Mouse (Mus musculus) embryonic facial prominence, embryonic 15.5 days (tissue): Measurements from ENCODE around the gene Dtymk. TPM values are rescaled to one million over a fixed set of nuclear protein-coding genes. Genes with fewer than 3 reads are reported as not detected.

Source experiments
- ATAC-seq: fragments of 200-750 bp; cut with Nextera tagmentation; 2 replicates; pipeline ENCODE4 v1.8.0; 2017; ENCODE audit warnings: low read depth, moderate TSS enrichment; ENCODE audit not compliant: insufficient number of reproducible peaks, low FRiP score, low TSS enrichment
- H3K27ac ChIP-seq: fragments of 300-500 bp; sonication (generic); replicated peaks from 2 replicates; pipeline ENCODE4 v1.5.1; 2015; ENCODE audit warnings: mild to moderate bottlenecking, inconsistent platforms
- H3K27me3 ChIP-seq: fragments of 300-500 bp; sonication (generic); 2 replicates; pipeline ENCODE4 v1.6.1; 2015; ENCODE audit warnings: inconsistent platforms
- H3K36me3 ChIP-seq: fragments of 300-500 bp; sonication (generic); 2 replicates; pipeline ENCODE4 v1.6.1; 2015; ENCODE audit warnings: mild to moderate bottlenecking, inconsistent platforms
- H3K4me1 ChIP-seq: fragments of 300-500 bp; sonication (generic); 2 replicates; pipeline ENCODE4 v1.6.1; 2015; ENCODE audit warnings: inconsistent platforms
- H3K4me2 ChIP-seq: fragments of 300-500 bp; sonication (generic); replicated peaks from 2 replicates; pipeline ENCODE4 v1.6.1; 2015; ENCODE audit warnings: mild to moderate bottlenecking, inconsistent platforms
- H3K4me3 ChIP-seq: fragments of 300-500 bp; sonication (generic); replicated peaks from 2 replicates; pipeline ENCODE4 v1.5.1; 2015; ENCODE audit warnings: mild to moderate bottlenecking, inconsistent platforms
- H3K9ac ChIP-seq: fragments of 300-500 bp; sonication (generic); 2 replicates; pipeline ENCODE4 v1.6.1; 2015; ENCODE audit warnings: inconsistent platforms
- H3K9me3 ChIP-seq: fragments of 300-500 bp; sonication (generic); replicated peaks from 2 replicates; pipeline ENCODE4 v1.6.1; 2016; ENCODE audit warnings: inconsistent platforms
- WGBS: fragments of 180-500 bp; shearing (Covaris S2); methylation state at CpG from one replicate; pipeline ENCODE4 v1.1.7; 2015; 5-methylcytosine and 5-hydroxymethylcytosine counted together
- polyA plus RNA-seq: library from polyadenylated mRNA; unstranded; fragments of >200 nt; fragmentation: Nextera tagmentation; extraction: Ambion mirVana; gene quantifications from 2 replicates; pipeline ENCODE4 v1.2.1, GENCODE M21; 2015

The Dtymk gene
- polyA plus RNA-seq, 1 experiment from 2014 or later: 218 TPM

- H3K27ac ChIP-seq: peak within 1 kb of the TSS; percentile 99
- peaks cover 40% of the 10 kb centered on the region for H3K36me3 ChIP-seq
- H3K9ac ChIP-seq: peak within 1 kb of the TSS; percentile 89
- WGBS: under 1% methylated on average over 83 of the region's 94 CpGs
- peak within 1 kb of the TSS; percentile 93 for H3K4me2 ChIP-seq
- peaks cover 41% of the 10 kb centered on the region for H3K4me1 ChIP-seq
- ATAC-seq: peak; percentile 94
- H3K9me3 ChIP-seq: no peaks in the 10 kb centered on the region
- no peaks in the 10 kb centered on the region for H3K27me3 ChIP-seq
- H3K4me3 ChIP-seq: peak within 1 kb of the TSS; percentile 91
Observed at GRCm38 (mm10) chr1:93803556-93804507, 2.1 kb upstream of the Dtymk start, which contains the start of gene Ing5. Gene Ing5, plus strand, starts transcription at chr1:93803965.

- WGBS: 77% methylated on average over 5 of the region's 5 CpGs
- H3K9me3 ChIP-seq: no peaks in the 10 kb centered on the region
- H3K4me1 ChIP-seq: peaks cover 41% of the 10 kb centered on the region
- H3K4me3 ChIP-seq: peak overlapping the region; percentile 91
- H3K36me3 ChIP-seq: peaks cover 38% of the 10 kb centered on the region
- no peak for ATAC-seq
- no peak overlapping the region for H3K9ac ChIP-seq
- 0 out of 2 replicates have a peak overlapping the region, but pooled peaks have one; percentile 93 for H3K4me2 ChIP-seq
- H3K27ac ChIP-seq: peak overlapping the region; percentile 89; the same call in 1 of the 2 replicates
- H3K27me3 ChIP-seq: no peaks in the 10 kb centered on the region
Observed at GRCm38 (mm10) chr1:93802771-93803170, 1.0 kb upstream of the Dtymk start.

- Histone ChIP-seq H3K27me3 (no peaks in the 10 kb centered on the region), H3K9ac (peak overlapping the region; percentile 81), H3K4me3 (peak overlapping the region; percentile 86), H3K4me1 (peaks cover 40% of the 10 kb centered on the region), H3K4me2 (peak overlapping the region; percentile 70), H3K9me3 (no peaks in the 10 kb centered on the region), H3K36me3 (peaks cover 27% of the 10 kb centered on the region; the same call in 1 of the 2 replicates), H3K27ac (peak overlapping the region; percentile 89)
- WGBS: 72% methylated on average over 21 of the region's 21 CpGs
- ATAC-seq: no peak
Observed at GRCm38 (mm10) chr1:93800670-93801503, 847 bp downstream of the Dtymk start.

GRCm38 (mm10) chr1:93795886-93796285 lies 5.8 kb downstream of the Dtymk start:
- Histone ChIP-seq H3K4me3 (no peak overlapping the region), H3K27ac (no peak overlapping the region), H3K27me3 (no peaks in the 10 kb centered on the region), H3K4me1 (peaks cover 4% of the 10 kb centered on the region; the same call in 1 of the 2 replicates), H3K4me2 (no peak overlapping the region), H3K9ac (no peak overlapping the region), H3K9me3 (no peaks in the 10 kb centered on the region), H3K36me3 (peaks cover 64% of the 10 kb centered on the region)
- ATAC-seq: no peak
- 82% methylated on average over 8 of the region's 8 CpGs for WGBS

- no peak overlapping the region for H3K4me2 ChIP-seq
- WGBS: 97% methylated on average over 8 of the region's 8 CpGs
- no peak for ATAC-seq
- no peak overlapping the region for H3K27ac ChIP-seq
- no peak overlapping the region for H3K9ac ChIP-seq
- no peaks in the 10 kb centered on the region for H3K27me3 ChIP-seq
- no peaks in the 10 kb centered on the region for H3K9me3 ChIP-seq
- H3K36me3 ChIP-seq: peaks cover 71% of the 10 kb centered on the region
- H3K4me1 ChIP-seq: no peaks in the 10 kb centered on the region
- H3K4me3 ChIP-seq: no peak overlapping the region
Observed at GRCm38 (mm10) chr1:93794526-93794925, 7.2 kb downstream of the Dtymk start.

- Histone ChIP-seq H3K27me3 (no peaks in the 10 kb centered on the region), H3K4me3 (no peak overlapping the region), H3K36me3 (peaks cover 92% of the 10 kb centered on the region), H3K4me2 (no peak overlapping the region), H3K9ac (no peak overlapping the region), H3K4me1 (no peaks in the 10 kb centered on the region), H3K9me3 (no peaks in the 10 kb centered on the region), H3K27ac (no peak overlapping the region)
- ATAC-seq: no peak
- 89% methylated on average over 2 of the region's 2 CpGs for WGBS
Observed at GRCm38 (mm10) chr1:93786912-93787311, 14.8 kb downstream of the Dtymk start.

- no peak for ATAC-seq
- WGBS: 72% methylated on average over 5 of the region's 5 CpGs
- H3K27ac ChIP-seq: no peak overlapping the region
- no peak overlapping the region for H3K4me2 ChIP-seq
- no peak overlapping the region for H3K4me3 ChIP-seq
- no peaks in the 10 kb centered on the region for H3K27me3 ChIP-seq
- H3K9ac ChIP-seq: no peak overlapping the region
- no peaks in the 10 kb centered on the region for H3K4me1 ChIP-seq
- H3K36me3 ChIP-seq: peaks cover 78% of the 10 kb centered on the region
- H3K9me3 ChIP-seq: no peaks in the 10 kb centered on the region
Observed at GRCm38 (mm10) chr1:93776686-93777085, 25.0 kb downstream of the Dtymk start.

DNA sequence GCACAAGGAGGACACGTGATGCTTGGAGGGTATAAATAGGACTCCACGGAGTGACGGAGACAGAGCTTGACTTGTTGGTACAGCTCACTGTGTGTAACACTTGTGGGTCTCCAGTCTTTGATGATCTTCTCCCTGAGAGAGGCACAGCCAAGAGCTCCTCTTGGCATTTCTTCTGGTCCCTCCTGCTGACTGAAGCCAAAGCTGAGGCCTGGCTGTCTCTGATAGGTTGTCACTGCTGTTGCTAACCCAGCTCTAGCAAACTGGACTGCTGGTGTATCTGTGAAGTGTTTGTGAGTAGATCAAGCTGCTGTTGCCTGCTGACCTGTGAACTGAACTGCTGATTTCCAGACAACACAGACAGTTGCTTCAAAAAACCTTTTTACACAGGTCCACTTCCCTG lies 31.8 kb downstream of the Dtymk start:
- Histone ChIP-seq H3K4me3 (no peak overlapping the region), H3K4me1 (no peaks in the 10 kb centered on the region), H3K27me3 (no peaks in the 10 kb centered on the region), H3K27ac (no peak overlapping the region), H3K36me3 (peaks cover 46% of the 10 kb centered on the region), H3K9me3 (no peaks in the 10 kb centered on the region), H3K4me2 (no peak overlapping the region), H3K9ac (no peak overlapping the region)
- WGBS: 94% methylated on average over 3 of the region's 3 CpGs
- ATAC-seq: no peak

DNA sequence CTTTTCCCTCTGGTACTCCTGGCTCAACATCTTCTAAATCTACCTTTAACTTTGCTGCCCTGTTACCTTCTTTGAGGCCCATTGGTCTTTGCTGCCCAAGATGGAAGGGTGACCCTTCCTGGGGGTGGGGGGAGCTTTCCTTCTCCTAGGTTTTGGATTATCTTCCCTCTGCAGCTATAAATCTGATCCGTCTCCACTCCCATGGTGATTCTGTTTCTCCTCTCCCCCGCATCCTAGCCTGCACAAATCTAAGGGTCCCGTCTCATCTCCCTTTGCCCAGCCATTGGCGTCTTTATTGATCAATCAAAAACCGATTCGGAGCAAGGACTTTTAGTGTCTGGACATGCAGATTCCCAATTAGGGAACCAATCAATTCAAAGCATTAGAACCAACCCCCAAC lies 34.1 kb downstream of the Dtymk start:
- no peak overlapping the region for H3K9ac ChIP-seq
- no peak overlapping the region for H3K4me3 ChIP-seq
- H3K36me3 ChIP-seq: peaks cover 26% of the 10 kb centered on the region
- no peaks in the 10 kb centered on the region for H3K4me1 ChIP-seq
- WGBS: 82% methylated on average over 6 of the region's 6 CpGs
- no peaks in the 10 kb centered on the region for H3K9me3 ChIP-seq
- no peak overlapping the region for H3K4me2 ChIP-seq
- no peaks in the 10 kb centered on the region for H3K27me3 ChIP-seq
- ATAC-seq: no peak
- H3K27ac ChIP-seq: no peak overlapping the region

DNA sequence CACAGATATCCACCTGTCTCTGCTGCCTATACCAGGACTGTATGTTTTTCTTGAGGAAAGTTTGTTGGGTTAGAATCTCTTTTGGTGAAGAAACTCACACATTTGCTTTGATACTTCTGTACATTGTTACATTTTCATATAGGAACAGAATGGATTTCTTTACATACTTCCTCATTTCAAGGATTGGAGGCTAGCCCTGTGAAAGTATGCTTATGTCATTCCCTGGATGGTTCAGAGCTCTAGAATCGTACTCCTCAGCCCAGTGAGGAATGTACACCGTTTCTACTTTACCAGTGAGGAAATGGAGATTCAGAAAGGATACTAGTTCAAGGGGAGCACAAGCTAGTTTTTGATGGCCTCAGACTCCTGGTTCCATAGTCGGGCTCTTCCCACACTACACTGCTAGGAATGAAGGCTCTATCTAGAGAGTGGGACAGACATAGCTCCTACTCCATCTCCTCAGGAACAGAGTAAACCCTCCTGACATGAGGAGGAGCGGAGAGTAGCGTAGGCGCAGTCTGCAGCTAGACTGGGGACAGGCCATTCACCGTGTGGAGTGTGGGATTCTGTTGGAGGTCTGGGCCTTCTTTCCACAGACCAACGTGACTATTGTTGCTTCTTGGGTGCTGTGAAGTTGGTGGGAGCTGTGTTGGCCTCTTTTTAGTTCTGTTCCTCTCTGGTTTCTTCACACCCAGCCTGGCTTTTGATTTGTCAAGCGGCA lies 36.7 kb downstream of the Dtymk start:
- Histone ChIP-seq H3K4me3 (no peak overlapping the region), H3K9me3 (no peaks in the 10 kb centered on the region), H3K27ac (no peak overlapping the region), H3K4me1 (no peaks in the 10 kb centered on the region), H3K4me2 (no peak overlapping the region), H3K36me3 (peaks cover 18% of the 10 kb centered on the region; the same call in 1 of the 2 replicates), H3K9ac (no peak overlapping the region), H3K27me3 (no peaks in the 10 kb centered on the region)
- WGBS: 92% methylated on average over 9 of the region's 9 CpGs
- no peak for ATAC-seq
